Mouse (Mus musculus): ENCODE measurements around the gene Emb. TPM values are rescaled to one million over a fixed set of nuclear protein-coding genes. Genes with fewer than 3 reads are reported as not detected.

The Emb gene
- polyA plus RNA-seq, 1 experiment from 2014 or later = 13.4 TPM

DNA sequence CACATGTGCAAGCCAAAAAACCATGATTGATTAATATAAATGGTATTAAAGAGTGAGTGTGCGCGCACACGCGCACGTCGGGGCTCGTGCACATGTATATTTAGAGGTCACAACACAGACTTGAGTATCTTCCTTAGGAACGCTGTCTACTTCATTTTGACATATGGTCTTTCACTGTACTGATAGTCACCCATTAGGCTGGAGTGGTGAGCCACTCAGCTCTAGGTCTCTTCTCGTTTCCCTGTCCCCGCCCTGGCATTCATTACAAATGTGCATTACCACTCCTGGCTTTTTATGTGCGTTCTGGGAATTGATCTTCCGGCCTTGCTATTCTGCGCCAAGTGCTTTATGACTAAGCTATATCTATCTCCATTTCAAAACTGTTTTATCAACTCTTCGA is 59.6 kb downstream of the Emb start:
- WGBS = 91% methylated on average over 14 of the region's 14 CpGs
- Histone ChIP-seq H3K9ac (no peak overlapping the region), H3K9me3 (no peaks in the 10 kb centered on the region), H3K36me3 (0 out of 2 replicates have a peak, but pooled peaks cover 3% of the 10 kb centered on the region), H3K4me2 (no peak overlapping the region), H3K27me3 (no peaks in the 10 kb centered on the region), H3K4me1 (replicated peaks) (no peaks in the 10 kb centered on the region), H3K27ac (replicated peaks) (no peak overlapping the region), H3K4me3 (no peak overlapping the region)
- no peak for ATAC-seq (ENCODE audit: low FRiP score, low read depth)

DNA sequence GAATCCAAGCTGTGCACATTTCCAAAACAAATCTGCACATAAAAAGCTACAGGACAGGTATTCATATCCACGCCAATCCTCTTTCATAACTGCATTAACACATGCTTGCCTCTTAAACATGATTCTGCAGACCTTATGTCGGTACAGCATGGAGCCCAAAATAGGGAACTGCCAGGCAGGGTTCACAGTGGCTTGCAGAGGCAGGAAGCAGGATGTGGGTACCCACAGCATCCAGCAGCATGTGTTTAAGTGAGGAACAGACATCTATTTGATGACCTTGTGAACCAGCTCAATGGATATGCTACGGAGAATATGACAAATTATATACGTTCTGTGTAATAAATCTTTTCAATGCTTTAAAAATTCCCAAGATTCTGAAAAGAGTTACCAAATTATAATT is 75.7 kb downstream of the Emb start:
- Histone ChIP-seq H3K9ac (no peak overlapping the region), H3K4me1 (replicated peaks) (no peaks in the 10 kb centered on the region), H3K36me3 (no peaks in the 10 kb centered on the region), H3K27ac (replicated peaks) (no peak overlapping the region), H3K4me2 (no peak overlapping the region), H3K9me3 (no peaks in the 10 kb centered on the region), H3K27me3 (no peaks in the 10 kb centered on the region), H3K4me3 (no peak overlapping the region)
- 88% methylated on average over 4 of the region's 4 CpGs for WGBS
- no peak for ATAC-seq (ENCODE audit: low FRiP score, low read depth)

DNA sequence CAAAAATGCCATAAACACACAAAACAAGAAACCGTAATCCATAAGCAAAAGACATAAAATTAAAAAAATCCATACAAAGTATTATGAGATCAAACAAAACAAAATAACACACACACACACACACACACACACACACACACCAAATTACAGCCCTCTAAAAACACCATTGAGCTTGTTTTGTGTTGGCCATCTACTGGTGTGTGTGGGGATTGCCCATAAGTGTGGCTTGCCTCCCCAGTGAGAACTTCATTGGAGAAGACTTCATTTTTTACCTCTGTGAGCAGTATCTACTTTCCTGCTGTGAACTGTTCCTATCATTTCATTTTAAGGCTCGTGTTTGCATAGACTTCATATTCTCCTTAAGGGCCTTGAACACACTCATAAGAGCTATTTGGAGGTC is 78.6 kb downstream of the Emb start:
- whole genome bisulfite sequencing = 95% methylated on average over 2 of the region's 2 CpGs
- Histone ChIP-seq H3K4me3 (no peak overlapping the region), H3K4me2 (no peak overlapping the region), H3K27me3 (no peaks in the 10 kb centered on the region), H3K4me1 (replicated peaks) (0 out of 2 replicates have a peak, but pooled peaks cover 3% of the 10 kb centered on the region), H3K27ac (replicated peaks) (no peak overlapping the region), H3K36me3 (no peaks in the 10 kb centered on the region), H3K9me3 (no peaks in the 10 kb centered on the region), H3K9ac (no peak overlapping the region)
- no peak for ATAC-seq (ENCODE audit: low FRiP score, low read depth)

DNA sequence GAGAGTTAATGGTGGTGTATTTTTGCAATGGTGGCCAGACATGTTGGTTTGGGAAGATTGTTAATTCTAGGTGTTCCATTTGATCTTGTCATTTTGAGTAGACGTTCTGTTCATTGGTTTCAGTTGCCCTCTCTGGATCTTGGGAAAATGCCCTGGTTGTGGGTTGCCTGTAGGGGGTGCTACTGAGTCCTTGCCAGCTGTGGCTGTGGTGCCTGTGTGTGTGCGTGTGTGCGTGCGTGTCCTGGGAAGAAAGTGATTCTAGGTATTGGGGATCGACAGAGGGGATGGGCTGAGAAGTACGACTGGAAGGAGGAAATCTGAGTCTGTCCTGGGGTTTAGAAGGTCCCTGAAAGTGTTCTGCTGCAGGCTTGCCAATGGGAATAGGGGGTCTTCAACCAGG is 79.1 kb downstream of the Emb start:
- WGBS = 91% methylated on average over 6 of the region's 6 CpGs

DNA sequence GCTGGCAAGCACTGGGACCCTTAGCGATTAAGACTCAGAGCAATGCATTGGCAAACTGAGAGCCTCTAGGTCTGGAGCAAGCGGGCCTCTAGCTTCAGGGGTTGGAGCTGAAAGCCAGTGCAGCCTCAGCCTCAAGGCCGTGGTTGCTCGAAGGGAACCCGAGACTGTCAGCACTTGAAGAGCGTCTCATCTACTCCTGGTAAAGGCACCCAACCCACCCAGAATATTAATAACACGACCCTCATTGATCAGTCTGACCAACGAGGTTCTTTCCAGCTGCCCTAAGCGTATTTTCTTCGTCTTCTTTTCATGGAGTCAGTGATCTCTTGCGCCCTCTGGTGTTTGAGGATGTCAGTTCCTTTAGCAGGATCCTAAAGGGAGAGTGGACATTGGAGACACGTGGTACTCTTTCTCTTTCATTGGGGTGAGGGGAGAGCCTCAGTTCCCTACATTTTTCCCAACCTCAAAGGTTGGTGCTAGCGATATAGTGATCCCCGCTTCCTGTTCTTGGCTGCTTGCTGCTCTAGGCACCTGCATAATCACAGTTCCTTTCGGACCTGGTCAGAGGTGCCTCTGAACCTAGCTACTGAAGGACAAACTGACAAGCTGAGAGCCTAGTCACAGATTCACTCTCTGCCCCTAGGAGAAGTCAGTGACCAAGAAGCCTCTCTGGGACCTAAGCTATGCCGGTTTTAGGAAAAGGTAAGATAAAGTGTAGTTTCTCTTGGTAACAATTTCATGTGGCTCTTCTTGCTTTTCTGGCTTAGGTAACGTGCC is 81.3 kb downstream of the Emb start:
- Histone ChIP-seq H3K9me3 (no peaks in the 10 kb centered on the region), H3K27ac (replicated peaks) (no peak overlapping the region), H3K36me3 (no peaks in the 10 kb centered on the region), H3K4me2 (peak overlapping the region; percentile 43), H3K9ac (no peak overlapping the region), H3K27me3 (no peaks in the 10 kb centered on the region), H3K4me1 (replicated peaks) (0 out of 2 replicates have a peak, but pooled peaks cover 3% of the 10 kb centered on the region), H3K4me3 (0 out of 2 replicates have a peak overlapping the region, but pooled peaks have one; percentile 4)
- WGBS = 32% methylated on average over 17 of the region's 17 CpGs
- ATAC-seq (ENCODE audit: low FRiP score, low read depth) = peak; percentile 76

More for the DNA sequence above, 79.1 kb downstream of the Emb start:
- no peak overlapping the region for H3K4me2 ChIP-seq
- no peak overlapping the region for H3K27ac ChIP-seq (replicated peaks)
- ATAC-seq (ENCODE audit: low FRiP score, low read depth) = no peak
- no peak overlapping the region for H3K9ac ChIP-seq
- no peaks in the 10 kb centered on the region for H3K36me3 ChIP-seq
- no peaks in the 10 kb centered on the region for H3K27me3 ChIP-seq
- H3K4me1 ChIP-seq (replicated peaks) = 0 out of 2 replicates have a peak, but pooled peaks cover 3% of the 10 kb centered on the region
- H3K4me3 ChIP-seq = no peak overlapping the region
- no peaks in the 10 kb centered on the region for H3K9me3 ChIP-seq

DNA sequence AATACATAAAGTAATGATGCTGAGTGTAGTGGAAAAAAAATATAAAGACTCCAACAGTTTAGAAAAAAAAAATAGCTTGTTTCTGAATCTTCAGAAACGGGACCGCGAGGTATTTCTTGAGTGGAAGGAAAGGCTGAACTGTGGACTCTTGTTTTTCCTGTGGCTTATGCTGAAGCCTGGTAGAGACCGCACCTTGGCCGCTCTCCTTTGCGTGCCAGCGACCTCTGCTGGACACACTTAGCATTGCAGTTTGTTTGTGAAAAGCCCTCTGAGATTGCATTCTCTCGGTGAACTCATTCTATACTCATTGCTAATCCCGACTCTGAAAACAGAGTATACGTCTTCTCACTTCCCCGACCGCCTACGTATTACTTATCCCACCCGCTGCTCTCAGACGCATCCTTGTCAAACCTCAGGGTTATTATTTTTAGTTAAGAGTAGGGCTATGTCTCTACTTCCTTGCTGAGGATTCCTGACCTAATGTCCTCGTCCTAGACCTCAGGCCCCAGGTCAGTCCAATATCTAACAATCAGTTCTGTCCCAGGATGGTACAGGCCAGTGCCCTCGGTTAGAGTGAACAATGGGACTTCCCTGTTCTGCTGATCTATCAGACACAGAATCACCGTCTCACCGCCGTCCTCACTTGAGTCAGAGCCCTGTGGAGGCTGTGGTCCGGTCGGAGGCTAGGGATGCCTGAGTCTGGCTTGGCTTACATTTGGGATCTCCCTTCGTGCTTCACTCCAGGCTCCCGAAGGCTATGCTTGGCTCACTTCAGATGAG is 103.3 kb downstream of the Emb start:
- Histone ChIP-seq H3K27ac (replicated peaks) (no peak overlapping the region), H3K9ac (no peak overlapping the region), H3K4me3 (0 out of 2 replicates have a peak overlapping the region, but pooled peaks have one; percentile 14), H3K9me3 (no peaks in the 10 kb centered on the region), H3K36me3 (no peaks in the 10 kb centered on the region), H3K27me3 (no peaks in the 10 kb centered on the region), H3K4me2 (peak overlapping the region; percentile 48), H3K4me1 (replicated peaks) (0 out of 2 replicates have a peak, but pooled peaks cover 2% of the 10 kb centered on the region)
- peak; percentile 91 for ATAC-seq (ENCODE audit: low FRiP score, low read depth)
- 27% methylated on average over 24 of the region's 24 CpGs for WGBS

Other genes with a start within 250 kb of the Emb start
- gene Parp8, start 183.0 kb upstream of the Emb start, polyA plus RNA-seq (2015; fragmentation: Nextera tagmentation; extraction: Ambion mirVana) = 29.1 and 32.5 TPM in 2 replicates
- gene Gm17509, start 12.5 kb downstream of the Emb start, polyA plus RNA-seq (2015; fragmentation: Nextera tagmentation; extraction: Ambion mirVana) = 0.34 and 0.41 TPM in 2 replicates

All from hindbrain, embryonic 15.5 days (tissue).